Mouse (Mus musculus) CD4-positive, CD25-positive, alpha-beta regulatory T cell, adult 4 months (primary cell): ENCODE measurements around the gene Rab6a. TPM values are rescaled to one million over a fixed set of nuclear protein-coding genes. Genes with fewer than 3 reads are reported as not detected.
A peak's percentile ranks its signal among the peaks of the same experiment; 100 is the strongest.
"Not testable (repeated sequence)": the region's sequence is repeated elsewhere in the genome, so short reads cannot be mapped to it uniquely, and the experiment has no call there.

Experiments used
- ATAC-seq: one replicate; pipeline ENCODE4 v1.8.0; 2017
- polyA plus RNA-seq, 2 experiments: library from polyadenylated mRNA; unstranded; fragments of 100-300 nt; shearing (Covaris generic); gene quantifications; one replicate each; pipeline ENCODE4 v1.2.1; 2017

Rab6a gene
- 10 to 100 TPM in 1 of 2 experiments, 1 to 10 TPM in 1; 8.8 to 15.4 TPM for polyA plus RNA-seq

- ATAC-seq = peak; percentile 93
Observed at GRCm38 (mm10) chr7:100607214-100608129, at the start of gene Rab6a. Gene Rab6a (plus strand): TSS chr7:100607410.

DNA sequence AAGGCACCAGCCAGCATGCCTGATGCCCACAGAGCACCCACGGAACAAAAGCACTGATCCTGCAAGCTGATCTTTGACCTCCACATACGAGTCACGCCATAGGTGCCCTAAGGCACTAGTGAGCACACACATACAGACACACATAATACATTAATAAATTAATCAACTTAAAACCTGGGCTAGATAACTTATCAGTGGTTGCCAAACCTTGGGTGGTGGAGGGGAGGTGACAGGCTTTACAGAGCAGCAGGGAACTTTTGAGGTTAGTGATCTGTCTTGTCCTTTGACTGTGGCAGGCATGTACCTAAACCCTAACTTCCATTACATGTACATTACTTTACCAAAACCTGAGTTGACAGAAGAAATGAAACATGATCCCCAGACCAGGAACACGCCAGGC lies 47.9 kb upstream of the Rab6a start:
- no peak for ATAC-seq

GRCm38 (mm10) chr7:100561861-100562587 lies 45.2 kb upstream of the Rab6a start:
- no peak for ATAC-seq

GRCm38 (mm10) chr7:100567238-100567637 lies 40.0 kb upstream of the Rab6a start:
- not testable (repeated sequence) for ATAC-seq

DNA sequence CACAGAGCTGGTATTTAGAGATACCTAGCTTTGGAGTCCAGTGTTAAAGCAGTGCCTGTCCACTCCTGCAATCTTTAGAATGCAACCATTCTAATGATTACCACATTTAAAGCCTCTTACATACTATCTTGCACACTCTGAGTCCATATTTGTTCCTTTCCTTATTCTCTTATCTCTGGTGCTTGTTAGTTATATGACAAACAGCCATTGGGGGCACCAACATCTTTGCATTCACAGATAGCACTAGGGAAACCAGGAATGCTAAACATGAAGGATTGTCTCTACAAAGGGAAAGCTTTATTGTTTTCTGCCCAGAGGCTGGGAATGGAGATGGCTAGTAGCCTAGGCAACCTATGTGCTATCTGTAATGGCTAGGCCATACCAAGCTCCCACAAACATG lies 37.3 kb upstream of the Rab6a start:
- ATAC-seq = no peak

DNA sequence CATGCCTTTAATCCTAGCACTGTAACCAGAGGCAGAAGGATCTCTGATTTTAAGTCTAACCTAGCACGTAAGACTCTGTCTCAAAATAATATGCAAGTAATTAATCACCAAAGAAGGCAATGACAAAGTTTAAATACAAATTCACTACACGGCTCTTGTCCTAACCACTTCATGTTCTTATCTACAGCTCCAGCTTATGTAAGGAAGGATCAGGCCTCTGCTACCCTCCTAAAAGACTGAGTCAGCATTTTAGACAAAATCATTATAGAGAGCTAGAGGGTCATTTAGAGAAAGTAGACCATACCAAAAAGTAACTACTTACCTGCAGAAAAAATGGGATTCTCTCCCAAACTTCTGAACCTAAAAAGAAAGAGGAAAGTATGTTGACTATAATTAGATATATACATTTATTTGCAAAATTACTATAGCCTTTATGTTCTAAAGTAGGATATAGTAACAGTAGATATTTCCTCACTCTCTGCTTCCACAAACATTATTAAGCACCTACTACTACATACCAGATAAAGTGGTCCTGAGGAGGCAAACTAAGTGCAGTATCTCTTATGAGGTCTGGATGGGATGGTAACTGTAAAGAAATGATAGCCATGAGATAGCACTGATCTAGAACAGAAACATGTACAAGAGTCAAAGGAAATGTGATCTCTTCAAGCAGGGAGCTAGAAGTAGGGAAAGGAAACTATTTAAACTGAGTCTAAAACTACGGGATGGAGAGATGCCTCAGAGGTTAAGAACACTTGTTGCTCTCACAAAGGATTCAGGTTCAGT lies 36.1 kb upstream of the Rab6a start:
- ATAC-seq = no peak

- no peak for ATAC-seq
Observed at GRCm38 (mm10) chr7:100572061-100572460, 35.1 kb upstream of the Rab6a start.

DNA sequence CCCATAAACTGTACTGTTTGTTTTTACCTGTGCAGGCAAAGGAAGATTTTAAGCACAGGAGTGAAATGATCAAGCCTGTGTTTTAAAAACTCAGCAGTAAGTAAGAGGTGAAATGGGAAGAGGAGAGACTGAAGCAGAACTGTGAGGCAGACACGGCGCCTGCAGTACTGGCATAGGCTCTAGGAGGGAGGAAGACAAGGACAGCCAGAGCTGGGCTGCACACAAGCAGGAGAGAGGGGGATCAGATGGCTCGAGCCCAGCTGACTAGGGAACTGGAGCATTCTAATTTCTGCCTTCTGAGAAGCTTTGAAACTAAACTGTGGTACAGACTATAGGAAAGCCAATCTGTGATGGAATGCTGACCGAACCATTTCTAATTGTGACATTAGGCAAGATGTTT lies 34.5 kb upstream of the Rab6a start:
- ATAC-seq = no peak

DNA sequence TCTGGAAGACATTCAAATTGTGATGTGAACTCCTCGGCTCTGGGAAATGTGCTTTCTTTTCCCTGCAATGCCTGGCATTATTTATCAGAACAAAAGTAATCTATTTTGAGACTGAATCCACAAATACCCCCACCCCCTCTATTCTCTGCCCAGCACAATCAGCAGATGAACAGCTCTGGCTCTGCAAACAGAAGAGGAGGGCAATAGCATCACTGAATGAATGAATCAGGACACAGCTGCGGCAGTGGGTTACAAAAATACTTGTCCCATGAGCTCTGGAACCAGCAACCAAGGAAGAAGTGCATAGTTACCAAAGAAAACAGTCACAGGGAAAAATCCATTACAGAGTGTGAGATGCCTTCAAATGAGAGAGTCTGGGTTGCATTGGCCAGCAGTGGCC lies 28.4 kb upstream of the Rab6a start:
- ATAC-seq = no peak

GRCm38 (mm10) chr7:100582235-100582634 lies 25.0 kb upstream of the Rab6a start:
- ATAC-seq = no peak

GRCm38 (mm10) chr7:100582727-100583236 lies 24.4 kb upstream of the Rab6a start:
- ATAC-seq = peak; percentile 96

GRCm38 (mm10) chr7:100589816-100590215 lies 17.4 kb upstream of the Rab6a start:
- ATAC-seq = no peak

- ATAC-seq = no peak
Observed at GRCm38 (mm10) chr7:100590504-100590844, 16.7 kb upstream of the Rab6a start.

GRCm38 (mm10) chr7:100590845-100591521 lies 16.2 kb upstream of the Rab6a start:
- ATAC-seq = peak; percentile 92

- peak; percentile 12 for ATAC-seq
Observed at GRCm38 (mm10) chr7:100591522-100591852, 15.7 kb upstream of the Rab6a start.

GRCm38 (mm10) chr7:100593349-100593748 lies 13.9 kb upstream of the Rab6a start:
- ATAC-seq = no peak

DNA sequence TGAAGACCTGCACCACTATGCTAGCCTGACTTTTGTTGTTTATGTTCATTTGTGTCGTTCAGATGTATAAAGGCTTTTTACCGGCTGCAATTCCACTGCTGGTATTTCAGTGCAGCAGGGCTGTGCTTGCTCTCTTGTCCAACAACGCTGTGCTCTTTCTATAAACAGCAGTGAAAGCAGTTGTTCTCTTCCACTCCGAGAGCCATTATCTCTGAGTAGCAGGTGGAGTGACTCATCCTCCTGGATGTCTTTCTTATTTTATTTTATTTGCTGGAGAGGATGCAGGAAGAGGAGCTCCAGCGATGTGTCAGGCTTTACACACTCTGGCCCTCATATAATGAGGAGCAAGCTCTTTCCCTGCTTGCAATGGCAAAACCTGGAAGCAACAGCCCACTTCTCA lies 7.0 kb upstream of the Rab6a start:
- no peak for ATAC-seq

DNA sequence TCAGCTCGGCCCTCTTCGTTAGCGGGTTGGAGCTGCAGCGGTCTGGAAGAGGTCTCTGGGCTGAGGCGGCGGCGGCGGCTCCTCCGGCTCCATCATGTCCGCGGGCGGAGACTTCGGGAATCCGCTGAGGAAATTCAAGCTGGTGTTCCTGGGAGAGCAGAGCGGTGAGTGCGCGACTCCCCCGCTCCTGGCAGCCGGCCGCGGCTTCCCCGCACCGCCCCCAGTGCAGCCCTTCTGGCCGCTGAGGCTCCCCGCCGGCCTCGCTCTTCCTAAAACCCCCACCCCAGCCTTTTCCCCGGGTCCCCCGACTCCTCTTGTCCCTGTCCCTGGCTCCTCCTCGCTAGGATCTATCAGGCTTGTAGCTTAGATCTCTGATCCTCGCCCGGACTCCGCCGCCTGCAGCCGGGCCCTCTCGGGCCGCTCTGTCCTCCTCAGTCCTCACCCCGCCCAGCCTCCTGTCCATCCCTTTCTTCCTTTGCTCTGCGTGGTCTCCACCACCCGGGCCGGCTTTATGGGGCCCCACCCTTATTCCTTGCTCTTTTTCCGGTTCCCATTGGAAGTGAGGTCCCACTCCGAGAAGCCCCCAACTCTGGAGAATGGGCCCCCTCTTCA lies 1.0 kb downstream of the Rab6a start, which contains the start of gene Mrpl48:
Gene Mrpl48, minus strand, starts transcription at position 172 of the 612 bp plus-strand sequence.
- no peak for ATAC-seq

DNA sequence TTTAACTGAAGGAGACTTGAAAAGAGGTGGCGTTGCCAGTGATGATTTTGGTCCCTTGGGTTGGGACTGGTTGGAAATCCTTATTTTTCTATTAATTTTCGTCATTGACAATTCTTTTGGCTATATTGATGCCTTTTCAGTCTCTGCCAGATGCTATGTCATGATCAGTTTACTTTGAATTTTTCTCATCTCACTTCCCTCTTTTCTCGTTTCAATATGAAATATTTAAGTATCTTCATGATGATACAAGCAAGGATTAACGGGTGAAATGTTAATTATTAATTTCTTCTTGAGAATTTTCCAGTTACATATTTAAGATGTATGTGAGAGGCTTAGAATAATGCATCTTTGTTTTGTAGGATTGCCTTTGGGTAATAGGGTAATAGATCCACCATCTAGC lies 1.7 kb downstream of the Rab6a start:
- no peak for ATAC-seq

DNA sequence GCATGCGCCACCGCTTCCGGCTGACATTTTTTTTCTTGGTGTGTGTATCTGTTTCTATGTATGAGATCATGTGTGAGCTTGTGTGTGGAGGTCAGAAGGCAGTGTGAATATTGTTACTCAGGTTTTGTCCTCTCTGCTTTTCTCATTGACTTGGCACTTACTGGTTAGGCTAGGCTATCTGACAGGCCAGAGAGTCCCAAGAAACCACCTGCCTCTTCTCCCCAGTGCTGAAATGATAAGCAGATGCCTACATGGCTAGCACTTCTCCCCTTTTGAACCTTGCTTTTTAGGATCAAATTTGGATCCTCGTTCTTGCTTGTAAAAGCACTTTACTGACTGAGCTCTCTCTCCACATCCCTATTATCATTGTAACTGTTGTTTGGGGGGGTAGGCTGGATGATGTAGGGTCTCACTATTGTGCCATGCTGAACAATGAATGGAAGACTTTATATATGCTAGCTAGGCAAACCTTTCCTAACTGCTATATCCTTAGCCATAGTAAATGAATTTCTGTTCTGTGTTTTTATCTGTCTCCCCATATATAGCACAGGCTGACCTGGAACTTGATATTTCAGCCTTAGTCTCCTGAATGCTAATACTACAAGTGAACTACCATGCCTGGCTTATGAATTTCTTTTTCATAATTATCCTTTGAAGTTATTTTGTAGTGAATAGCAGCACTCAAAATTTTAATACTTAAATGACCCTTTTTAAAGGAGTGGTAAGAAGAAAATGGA lies 9.1 kb downstream of the Rab6a start:
- ATAC-seq = no peak

DNA sequence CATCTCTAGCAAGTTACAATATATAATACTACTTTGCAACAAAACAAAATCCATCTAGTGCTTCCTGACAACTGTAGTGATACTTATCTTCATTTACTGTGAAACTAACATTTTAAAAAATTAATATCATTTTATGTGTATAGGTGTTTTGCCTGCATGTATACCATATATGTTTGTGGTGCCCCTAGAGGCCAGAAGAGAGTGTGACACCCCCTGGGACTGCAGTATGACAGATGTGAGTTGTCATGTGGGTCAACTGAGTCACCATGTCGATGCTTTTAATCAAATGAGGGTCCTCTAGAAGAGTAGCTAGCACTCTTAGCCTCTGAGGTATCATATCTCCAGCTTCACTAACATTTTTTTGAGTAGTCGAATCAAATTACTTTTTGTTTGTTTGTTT lies 15.1 kb downstream of the Rab6a start:
- ATAC-seq = peak; percentile 60
